Mouse (Mus musculus) brain, embryonic 14.5 days (tissue): ENCODE data around the gene Smarcad1. TPM values are rescaled to one million over a fixed set of nuclear protein-coding genes. Genes with fewer than 3 reads are reported as not detected.

Source experiments
- DNase-seq: peaks from one replicate; pipeline ENCODE4 v3.0.0-alpha.2; 2011; ENCODE audit warnings: low read depth
- CTCF ChIP-seq: fragments of 200-500 bp; IDR thresholded peaks from 2 replicates; pipeline ENCODE4 v1.5.1; 2012; ENCODE audit warnings: inconsistent platforms, mild to moderate bottlenecking, moderate library complexity, borderline replicate concordance; ENCODE audit not compliant: insufficient read depth, insufficient read length; ENCODE audit errors: extremely low read depth
- POLR2A ChIP-seq: fragments of 200-500 bp; IDR thresholded peaks from 2 replicates; pipeline ENCODE4 v1.6.1; 2012; ENCODE audit warnings: mild to moderate bottlenecking, inconsistent platforms, borderline replicate concordance; ENCODE audit not compliant: poor library complexity, insufficient read depth, insufficient read length, severe bottlenecking; ENCODE audit errors: extremely low read depth
- polyA plus RNA-seq: library from polyadenylated mRNA; depleted of rRNA; stranded (reverse); fragments of >200 nt; gene quantifications from 2 replicates; pipeline ENCODE4 v1.2.3, GENCODE M21; 2012; rRNA removed

The Smarcad1 gene
- polyA plus RNA-seq, 1 experiment: 81.8 TPM

DNA sequence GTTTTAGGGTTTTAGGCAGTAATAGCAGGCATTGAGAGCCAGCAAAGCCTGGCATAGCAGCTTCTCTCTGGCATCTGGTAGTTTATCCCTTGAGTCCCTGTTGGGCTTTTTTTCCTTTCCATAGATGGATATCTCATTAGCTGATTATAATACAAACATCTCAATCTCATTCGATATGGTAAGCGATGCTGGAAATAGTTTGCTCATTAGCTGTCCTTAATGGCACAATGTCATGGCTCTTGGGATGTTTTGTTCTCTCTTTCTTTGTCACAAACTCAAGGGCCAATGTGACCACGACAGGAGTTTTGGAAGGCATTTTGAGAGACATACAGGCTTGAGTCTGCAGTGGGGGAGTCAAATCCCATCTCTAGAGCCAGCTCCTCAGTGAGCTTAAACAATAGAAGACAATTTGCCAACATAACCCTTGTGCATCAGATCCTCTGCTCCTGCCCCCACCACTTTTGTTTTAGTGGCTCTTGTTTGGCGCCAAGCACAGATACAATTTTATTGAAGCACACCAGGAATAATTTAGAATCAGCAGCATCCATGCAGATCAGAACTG is 117.1 kb downstream of the Smarcad1 start:
- no peak for TF ChIP-seq CTCF
- TF ChIP-seq POLR2A: no peak
- DNase-seq: peak; percentile 45

DNA sequence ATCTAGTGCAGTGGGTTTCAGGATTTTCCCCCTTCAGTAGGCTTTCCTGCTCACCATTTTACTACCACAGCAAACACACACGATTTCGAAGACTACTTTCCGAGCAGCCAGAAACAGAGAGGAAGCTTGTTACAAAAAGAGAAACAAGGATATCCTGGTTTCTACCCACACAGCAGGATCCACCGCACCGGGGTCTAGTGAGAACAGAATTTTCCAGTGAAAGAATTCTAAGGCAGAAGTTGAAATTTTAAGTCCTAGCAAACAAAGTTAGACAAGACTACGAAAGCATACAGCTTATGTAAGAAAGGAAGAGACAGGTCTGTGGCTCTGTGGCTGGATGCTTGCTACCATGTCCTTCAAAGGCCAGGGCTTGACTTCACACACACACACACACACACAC is 121.8 kb downstream of the Smarcad1 start:
- peak; percentile 7 for DNase-seq
- TF ChIP-seq CTCF (no peak), POLR2A (no peak)

DNA sequence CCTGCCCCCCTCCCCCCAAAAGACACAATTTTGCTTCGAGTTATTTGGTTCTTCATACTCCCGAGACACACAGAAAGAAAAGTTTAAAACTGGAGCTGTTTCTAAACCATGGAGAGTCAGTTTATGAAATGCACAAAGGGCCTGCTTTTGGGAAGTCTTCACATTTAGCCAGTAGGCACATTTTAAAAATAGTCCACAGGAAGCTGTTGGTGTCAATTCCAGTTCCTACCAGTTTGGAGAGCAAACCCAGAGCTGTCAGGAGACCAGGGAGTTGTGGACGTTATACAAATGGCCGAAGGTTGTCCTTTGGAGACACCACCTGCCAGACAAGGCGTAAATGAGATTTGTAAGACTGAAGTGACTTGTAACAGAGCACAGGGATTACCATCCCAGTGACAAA is 122.6 kb downstream of the Smarcad1 start:
- peak; percentile 15 for DNase-seq
- no peak for TF ChIP-seq POLR2A

Other genes starting within 250 kb of the Smarcad1 start
- 2.1 and 3.6 TPM in 2 replicates for gene Hpgds, start 102.3 kb downstream of the Smarcad1 start, polyA plus RNA-seq